Mouse (Mus musculus): ENCODE results near the gene Plb1. TPM values are rescaled to one million over a fixed set of nuclear protein-coding genes. Genes with fewer than 3 reads are reported as not detected.

Plb1 gene
- polyA plus RNA-seq, 1 experiment from 2014 or later: 11.4 TPM

GRCm38 (mm10) chr5:32322146-32322811 is 89.8 kb downstream of the Plb1 start:
- ATAC-seq (ENCODE audit: insufficient read depth): no peak
- 40% methylated on average over 7 of the region's 7 CpGs for WGBS
- no peak overlapping the region for H3K4me2 ChIP-seq

GRCm38 (mm10) chr5:32328139-32328538 is 95.6 kb downstream of the Plb1 start:
- Histone ChIP-seq H3K36me3 (ENCODE audit: insufficient read depth) (no peaks in the 10 kb centered on the region), H3K27me3 (ENCODE audit: insufficient read depth, low read length) (no peaks in the 10 kb centered on the region), H3K27ac (ENCODE audit: low read depth) (no peak overlapping the region), H3K4me3 (ENCODE audit: low read depth, low read length) (no peak overlapping the region), H3K4me1 (ENCODE audit: insufficient read depth) (no peaks in the 10 kb centered on the region), H3K9ac (no peak overlapping the region), H3K9me3 (ENCODE audit: low read depth, low read length) (no peaks in the 10 kb centered on the region), H3K4me2 (no peak overlapping the region)
- no peak for ATAC-seq (ENCODE audit: insufficient read depth)
- DNase-seq: no peak
- 83% methylated on average over 7 of the region's 7 CpGs for WGBS
- no peak for TF ChIP-seq CTCF (IDR thresholded peaks at IDR 0.05; ENCODE audit: low read depth)

More at GRCm38 (mm10) chr5:32322146-32322811, 89.8 kb downstream of the Plb1 start:
- H3K9me3 ChIP-seq (ENCODE audit: low read depth, low read length): no peaks in the 10 kb centered on the region
- no peaks in the 10 kb centered on the region for H3K27me3 ChIP-seq (ENCODE audit: insufficient read depth, low read length)
- TF ChIP-seq CTCF (IDR thresholded peaks at IDR 0.05; ENCODE audit: low read depth): peak; percentile 81
- no peak overlapping the region for H3K4me3 ChIP-seq (ENCODE audit: low read depth, low read length)
- H3K4me1 ChIP-seq (ENCODE audit: insufficient read depth): no peaks in the 10 kb centered on the region
- no peak overlapping the region for H3K27ac ChIP-seq (ENCODE audit: low read depth)
- H3K9ac ChIP-seq: no peak overlapping the region
- peak; percentile 83 for DNase-seq
- no peaks in the 10 kb centered on the region for H3K36me3 ChIP-seq (ENCODE audit: insufficient read depth)

GRCm38 (mm10) chr5:32332591-32332990 is 100.1 kb downstream of the Plb1 start:
- H3K27me3 ChIP-seq (ENCODE audit: insufficient read depth, low read length): no peaks in the 10 kb centered on the region
- no peak overlapping the region for H3K4me3 ChIP-seq (ENCODE audit: low read depth, low read length)
- H3K27ac ChIP-seq (ENCODE audit: low read depth): no peak overlapping the region
- no peak for TF ChIP-seq CTCF (IDR thresholded peaks at IDR 0.05; ENCODE audit: low read depth)
- no peaks in the 10 kb centered on the region for H3K9me3 ChIP-seq (ENCODE audit: low read depth, low read length)
- H3K9ac ChIP-seq: no peak overlapping the region
- H3K36me3 ChIP-seq (ENCODE audit: insufficient read depth): no peaks in the 10 kb centered on the region
- H3K4me2 ChIP-seq: no peak overlapping the region
- WGBS: 82% methylated on average over 4 of the region's 4 CpGs
- ATAC-seq (ENCODE audit: insufficient read depth) (no peak), DNase-seq (no peak)
- no peaks in the 10 kb centered on the region; the same call in 1 of the 2 replicates for H3K4me1 ChIP-seq (ENCODE audit: insufficient read depth)

- Histone ChIP-seq H3K9ac (no peak overlapping the region), H3K4me1 (ENCODE audit: insufficient read depth) (no peaks in the 10 kb centered on the region; the same call in 1 of the 2 replicates), H3K27ac (ENCODE audit: low read depth) (no peak overlapping the region), H3K36me3 (ENCODE audit: insufficient read depth) (no peaks in the 10 kb centered on the region), H3K27me3 (ENCODE audit: insufficient read depth, low read length) (no peaks in the 10 kb centered on the region), H3K4me2 (no peak overlapping the region), H3K9me3 (ENCODE audit: low read depth, low read length) (no peaks in the 10 kb centered on the region), H3K4me3 (ENCODE audit: low read depth, low read length) (no peak overlapping the region)
- TF ChIP-seq CTCF (IDR thresholded peaks at IDR 0.05; ENCODE audit: low read depth): no peak
- DNase-seq (no peak), ATAC-seq (ENCODE audit: insufficient read depth) (peak; percentile 49; the same call in 1 of the 2 replicates)
- WGBS: 8% methylated on average over 6 of the region's 6 CpGs
These were observed 102.7 kb downstream of the Plb1 start for GRCm38 (mm10) chr5:32335172-32335571.

- 46% methylated on average over 5 of the region's 5 CpGs for WGBS
- no peak for ATAC-seq (ENCODE audit: insufficient read depth)
- H3K4me3 ChIP-seq (ENCODE audit: low read depth, low read length): no peak overlapping the region
These were observed 103.6 kb downstream of the Plb1 start for GRCm38 (mm10) chr5:32336092-32336491.

GRCm38 (mm10) chr5:32337336-32337735 is 104.8 kb downstream of the Plb1 start:
- no peaks in the 10 kb centered on the region; the same call in 1 of the 2 replicates for H3K4me1 ChIP-seq (ENCODE audit: insufficient read depth)
- TF ChIP-seq CTCF (IDR thresholded peaks at IDR 0.05; ENCODE audit: low read depth): no peak

More at GRCm38 (mm10) chr5:32336092-32336491, 103.6 kb downstream of the Plb1 start:
- no peaks in the 10 kb centered on the region; the same call in 1 of the 2 replicates for H3K4me1 ChIP-seq (ENCODE audit: insufficient read depth)
- H3K9ac ChIP-seq: no peak overlapping the region
- no peaks in the 10 kb centered on the region for H3K36me3 ChIP-seq (ENCODE audit: insufficient read depth)
- no peak for DNase-seq
- H3K27ac ChIP-seq (ENCODE audit: low read depth): no peak overlapping the region
- no peak overlapping the region for H3K4me2 ChIP-seq
- TF ChIP-seq CTCF (IDR thresholded peaks at IDR 0.05; ENCODE audit: low read depth): no peak
- no peaks in the 10 kb centered on the region for H3K27me3 ChIP-seq (ENCODE audit: insufficient read depth, low read length)
- H3K9me3 ChIP-seq (ENCODE audit: low read depth, low read length): no peaks in the 10 kb centered on the region

GRCm38 (mm10) chr5:32338339-32338738 is 105.8 kb downstream of the Plb1 start:
- H3K9ac ChIP-seq: no peak overlapping the region
- peak; percentile 42 for TF ChIP-seq CTCF (IDR thresholded peaks at IDR 0.05; ENCODE audit: low read depth)
- H3K27ac ChIP-seq (ENCODE audit: low read depth): no peak overlapping the region
- ATAC-seq (ENCODE audit: insufficient read depth): no peak
- DNase-seq: no peak
- H3K36me3 ChIP-seq (ENCODE audit: insufficient read depth): no peaks in the 10 kb centered on the region
- H3K27me3 ChIP-seq (ENCODE audit: insufficient read depth, low read length): no peaks in the 10 kb centered on the region
- H3K4me3 ChIP-seq (ENCODE audit: low read depth, low read length): no peak overlapping the region
- no peaks in the 10 kb centered on the region; the same call in 1 of the 2 replicates for H3K4me1 ChIP-seq (ENCODE audit: insufficient read depth)
- H3K9me3 ChIP-seq (ENCODE audit: low read depth, low read length): no peaks in the 10 kb centered on the region
- no peak overlapping the region for H3K4me2 ChIP-seq
- WGBS: 63% methylated on average over 2 of the region's 2 CpGs

More at GRCm38 (mm10) chr5:32337336-32337735, 104.8 kb downstream of the Plb1 start:
- ATAC-seq (ENCODE audit: insufficient read depth): no peak
- no peak overlapping the region for H3K4me3 ChIP-seq (ENCODE audit: low read depth, low read length)
- WGBS: 34% methylated on average over 1 of the region's 1 CpGs
- H3K27ac ChIP-seq (ENCODE audit: low read depth): no peak overlapping the region
- no peak overlapping the region for H3K4me2 ChIP-seq
- no peaks in the 10 kb centered on the region for H3K9me3 ChIP-seq (ENCODE audit: low read depth, low read length)
- no peaks in the 10 kb centered on the region for H3K36me3 ChIP-seq (ENCODE audit: insufficient read depth)
- no peak overlapping the region for H3K9ac ChIP-seq
- no peaks in the 10 kb centered on the region for H3K27me3 ChIP-seq (ENCODE audit: insufficient read depth, low read length)
- no peak for DNase-seq
